Mouse (Mus musculus) kidney, embryonic 14.5 days (tissue): ENCODE measurements around the gene Mup1. TPM values are rescaled to one million over a fixed set of nuclear protein-coding genes. Genes with fewer than 3 reads are reported as not detected.
"Not testable (repeated sequence)": the region's sequence is repeated elsewhere in the genome, so short reads cannot be mapped to it uniquely, and the experiment has no call there.

Source experiments
- ATAC-seq: fragments of 200-750 bp; cut with Nextera tagmentation; 2 replicates; pipeline ENCODE4 v1.8.0; 2017; ENCODE audit warnings: moderate number of reproducible peaks, mild to moderate bottlenecking, moderate TSS enrichment, moderate library complexity; ENCODE audit not compliant: low FRiP score, low TSS enrichment
- H3K27ac ChIP-seq: fragments of 300-500 bp; sonication (generic); 2 replicates; pipeline ENCODE4 v1.5.1; 2014; ENCODE audit warnings: low read depth, mild to moderate bottlenecking, low read length, moderate library complexity, mixed read lengths
- H3K27me3 ChIP-seq: fragments of 300-500 bp; sonication (generic); 2 replicates; pipeline ENCODE4 v1.6.1; 2014; ENCODE audit warnings: mild to moderate bottlenecking, low read length; ENCODE audit not compliant: control insufficient read depth, insufficient read depth
- H3K36me3 ChIP-seq: fragments of 300-500 bp; sonication (generic); 2 replicates; pipeline ENCODE4 v1.6.1; 2014; ENCODE audit warnings: low read length, mixed read lengths; ENCODE audit not compliant: control insufficient read depth, insufficient read depth
- H3K4me1 ChIP-seq: fragments of 300-500 bp; sonication (generic); 2 replicates; pipeline ENCODE4 v1.6.1; 2014; ENCODE audit warnings: low read length, mixed read lengths; ENCODE audit not compliant: control insufficient read depth, insufficient read depth
- H3K4me2 ChIP-seq: fragments of 300-500 bp; sonication (generic); replicated peaks from 2 replicates; pipeline ENCODE4 v1.6.1; 2014; ENCODE audit warnings: low read depth, mild to moderate bottlenecking, low read length
- H3K4me3 ChIP-seq: fragments of 300-500 bp; sonication (generic); 2 replicates; pipeline ENCODE4 v1.5.1; 2014; ENCODE audit warnings: mild to moderate bottlenecking, low read length
- H3K9ac ChIP-seq: fragments of 300-500 bp; sonication (generic); 2 replicates; pipeline ENCODE4 v1.6.1; 2014; ENCODE audit warnings: low read depth, mild to moderate bottlenecking, low read length, moderate library complexity
- H3K9me3 ChIP-seq: fragments of 300-500 bp; sonication (generic); 2 replicates; pipeline ENCODE4 v1.6.1; 2016; ENCODE audit warnings: low read length; ENCODE audit not compliant: control insufficient read depth
- WGBS: fragments of 180-500 bp; shearing (Covaris S2); extraction: QIAGEN DNeasy Blood & Tissue Kit; methylation state at CpG from one replicate; pipeline ENCODE4 v1.1.7; 2014; 5-methylcytosine and 5-hydroxymethylcytosine counted together
- polyA plus RNA-seq: library from polyadenylated mRNA; unstranded; fragments of >200 nt; fragmentation: Nextera tagmentation; extraction: Ambion mirVana; gene quantifications from 2 replicates; pipeline ENCODE4 v1.2.1, GENCODE M21; 2014

Gene Mup1
- not detected in 2 replicates for polyA plus RNA-seq

GRCm38 (mm10) chr4:60501860-60502259 is at the start of gene Mup1:
Mup1 (minus strand) TSS chr4:60501960.
- H3K4me1 ChIP-seq, ATAC-seq, H3K36me3 ChIP-seq, H3K27me3 ChIP-seq, H3K9me3 ChIP-seq, H3K4me3 ChIP-seq, H3K27ac ChIP-seq, H3K9ac ChIP-seq, H3K4me2 ChIP-seq: not testable (repeated sequence)
- 91% methylated on average over 2 of the region's 4 CpGs for WGBS

Other genes starting within 250 kb of the Mup1 start
- not detected in 2 replicates for gene Mup9, start 80.0 kb downstream of the Mup1 start, polyA plus RNA-seq
- not detected in 2 replicates for gene Mup10, start 80.2 kb upstream of the Mup1 start, polyA plus RNA-seq
- not detected in 2 replicates for gene Mup11, start 160.5 kb upstream of the Mup1 start, polyA plus RNA-seq
- gene Mup12, start 239.4 kb upstream of the Mup1 start, polyA plus RNA-seq, result not detected in 2 replicates